Mouse (Mus musculus): ENCODE measurements around the gene Dctn3. TPM values are rescaled to one million over a fixed set of nuclear protein-coding genes. Genes with fewer than 3 reads are reported as not detected.
A peak's percentile ranks its signal among the peaks of the same experiment; 100 is the strongest.

Dctn3 gene
- polyA plus RNA-seq, 1 experiment from 2014 or later: 65.2 TPM

GRCm38 (mm10) chr4:41712421-41713196 lies 10.4 kb downstream of the Dctn3 start:
- 45% methylated on average over 31 of the region's 31 CpGs for WGBS (ENCODE audit: insufficient replicate concordance)

GRCm38 (mm10) chr4:41711705-41712375 lies 11.1 kb downstream of the Dctn3 start:
- WGBS (ENCODE audit: insufficient replicate concordance): 84% methylated on average over 16 of the region's 16 CpGs
- H3K9me3 ChIP-seq (ENCODE audit: low read length): no peaks in the 10 kb centered on the region
- TF ChIP-seq EP300 (IDR thresholded peaks at IDR 0.05; ENCODE audit: low read depth): no peak
- no peak for TF ChIP-seq CTCF (IDR thresholded peaks at IDR 0.05; ENCODE audit: low read depth)
- H3K4me1 ChIP-seq (ENCODE audit: insufficient read depth): peaks cover 15% of the 10 kb centered on the region
- no peak overlapping the region for H3K27ac ChIP-seq (ENCODE audit: low read depth)
- H3K27me3 ChIP-seq (ENCODE audit: insufficient read depth, low read length): peaks cover 7% of the 10 kb centered on the region; the same call in 1 of the 2 replicates
- H3K9ac ChIP-seq (replicated peaks): peak overlapping the region; percentile 83
- H3K4me2 ChIP-seq (ENCODE audit: low read depth, low read length): peak overlapping the region; percentile 96
- DNase-seq: no peak
- ATAC-seq: no peak
- 0 out of 2 replicates have a peak, but pooled peaks cover 2% of the 10 kb centered on the region for H3K36me3 ChIP-seq (replicated peaks; ENCODE audit: insufficient read depth, low read length)
- peak overlapping the region; percentile 74; the same call in 1 of the 2 replicates for H3K4me3 ChIP-seq (ENCODE audit: low read depth, low read length)

More at GRCm38 (mm10) chr4:41712421-41713196, 10.4 kb downstream of the Dctn3 start:
- peak overlapping the region; percentile 61 for H3K27ac ChIP-seq (ENCODE audit: low read depth)
- peak overlapping the region; percentile 74 for H3K4me3 ChIP-seq (ENCODE audit: low read depth, low read length)
- H3K27me3 ChIP-seq (ENCODE audit: insufficient read depth, low read length): peaks cover 7% of the 10 kb centered on the region; the same call in 1 of the 2 replicates
- peak overlapping the region; percentile 96 for H3K4me2 ChIP-seq (ENCODE audit: low read depth, low read length)
- H3K4me1 ChIP-seq (ENCODE audit: insufficient read depth): peaks cover 15% of the 10 kb centered on the region
- peak; percentile 23 for DNase-seq
- no peak for TF ChIP-seq EP300 (IDR thresholded peaks at IDR 0.05; ENCODE audit: low read depth)
- TF ChIP-seq CTCF (IDR thresholded peaks at IDR 0.05; ENCODE audit: low read depth): no peak
- H3K36me3 ChIP-seq (replicated peaks; ENCODE audit: insufficient read depth, low read length): peaks cover 9% of the 10 kb centered on the region; the same call in 1 of the 2 replicates
- H3K9ac ChIP-seq (replicated peaks): peak overlapping the region; percentile 83
- peak; percentile 18 for ATAC-seq
- H3K9me3 ChIP-seq (ENCODE audit: low read length): no peaks in the 10 kb centered on the region

- 64% methylated on average over 4 of the region's 4 CpGs for WGBS (ENCODE audit: insufficient replicate concordance)
- DNase-seq (no peak), ATAC-seq (no peak)
- H3K4me1 ChIP-seq (ENCODE audit: insufficient read depth): peaks cover 15% of the 10 kb centered on the region
- no peak overlapping the region for H3K9ac ChIP-seq (replicated peaks)
- H3K4me2 ChIP-seq (ENCODE audit: low read depth, low read length): no peak overlapping the region
- H3K9me3 ChIP-seq (ENCODE audit: low read length): no peaks in the 10 kb centered on the region
- peaks cover 14% of the 10 kb centered on the region; the same call in 1 of the 2 replicates for H3K27me3 ChIP-seq (ENCODE audit: insufficient read depth, low read length)
- TF ChIP-seq CTCF (IDR thresholded peaks at IDR 0.05; ENCODE audit: low read depth) (peak; percentile 10; the same call in 1 of the 2 replicates), EP300 (IDR thresholded peaks at IDR 0.05; ENCODE audit: low read depth) (no peak)
- no peaks in the 10 kb centered on the region for H3K36me3 ChIP-seq (replicated peaks; ENCODE audit: insufficient read depth, low read length)
- no peak overlapping the region for H3K27ac ChIP-seq (ENCODE audit: low read depth)
- no peak overlapping the region for H3K4me3 ChIP-seq (ENCODE audit: low read depth, low read length)
These were observed 12.7 kb downstream of the Dctn3 start for GRCm38 (mm10) chr4:41710229-41710628.

- H3K27ac ChIP-seq (ENCODE audit: low read depth): no peak overlapping the region
- no peak for ATAC-seq
- H3K4me1 ChIP-seq (ENCODE audit: insufficient read depth): peaks cover 10% of the 10 kb centered on the region
- H3K4me3 ChIP-seq (ENCODE audit: low read depth, low read length): no peak overlapping the region
- 38% methylated on average over 8 of the region's 8 CpGs for WGBS (ENCODE audit: insufficient replicate concordance)
- H3K4me2 ChIP-seq (ENCODE audit: low read depth, low read length): no peak overlapping the region
- H3K36me3 ChIP-seq (replicated peaks; ENCODE audit: insufficient read depth, low read length): no peaks in the 10 kb centered on the region
- no peaks in the 10 kb centered on the region for H3K9me3 ChIP-seq (ENCODE audit: low read length)
- TF ChIP-seq EP300 (IDR thresholded peaks at IDR 0.05; ENCODE audit: low read depth) (no peak), CTCF (IDR thresholded peaks at IDR 0.05; ENCODE audit: low read depth) (peak; percentile 70)
- peaks cover 21% of the 10 kb centered on the region for H3K27me3 ChIP-seq (ENCODE audit: insufficient read depth, low read length)
- no peak overlapping the region for H3K9ac ChIP-seq (replicated peaks)
- DNase-seq: no peak
These were observed 14.7 kb downstream of the Dctn3 start for GRCm38 (mm10) chr4:41708192-41708745.

- ATAC-seq (peak; percentile 50; the same call in 1 of the 2 replicates), DNase-seq (peak; percentile 63)
- H3K4me2 ChIP-seq (ENCODE audit: low read depth, low read length): no peak overlapping the region
- H3K27ac ChIP-seq (ENCODE audit: low read depth): no peak overlapping the region
- H3K4me1 ChIP-seq (ENCODE audit: insufficient read depth): peaks cover 3% of the 10 kb centered on the region
- 5% methylated on average over 13 of the region's 13 CpGs for WGBS (ENCODE audit: insufficient replicate concordance)
- no peak overlapping the region for H3K9ac ChIP-seq (replicated peaks)
- H3K9me3 ChIP-seq (ENCODE audit: low read length): no peaks in the 10 kb centered on the region
- H3K36me3 ChIP-seq (replicated peaks; ENCODE audit: insufficient read depth, low read length): no peaks in the 10 kb centered on the region
- peaks cover 21% of the 10 kb centered on the region for H3K27me3 ChIP-seq (ENCODE audit: insufficient read depth, low read length)
- no peak overlapping the region for H3K4me3 ChIP-seq (ENCODE audit: low read depth, low read length)
- TF ChIP-seq EP300 (IDR thresholded peaks at IDR 0.05; ENCODE audit: low read depth) (no peak), CTCF (IDR thresholded peaks at IDR 0.05; ENCODE audit: low read depth) (peak; percentile 68)
These were observed 15.9 kb downstream of the Dctn3 start for GRCm38 (mm10) chr4:41707011-41707535.

Data from liver, postnatal 0 days (tissue).